Mouse (Mus musculus): ENCODE measurements at regions not wholly inside any gene's neighbourhood (a gene's known extent, or its start where the extent isn't known, plus 50 kb on each side); places are given as distances from the start of the nearest gene placed in this dataset.

- no peak for DNase-seq
These were observed 55.1 kb upstream of the Gpc1 start for GRCm38 (mm10) chr1:92776353-92776752.

- no peak for DNase-seq
These were observed 55.5 kb upstream of the Gpc1 start for GRCm38 (mm10) chr1:92775908-92776307.

GRCm38 (mm10) chr1:92774743-92775692, 56.4 kb upstream of the Gpc1 start:
- no peak for DNase-seq

GRCm38 (mm10) chr1:92774006-92774405, 57.4 kb upstream of the Gpc1 start:
- no peak for DNase-seq

DNA sequence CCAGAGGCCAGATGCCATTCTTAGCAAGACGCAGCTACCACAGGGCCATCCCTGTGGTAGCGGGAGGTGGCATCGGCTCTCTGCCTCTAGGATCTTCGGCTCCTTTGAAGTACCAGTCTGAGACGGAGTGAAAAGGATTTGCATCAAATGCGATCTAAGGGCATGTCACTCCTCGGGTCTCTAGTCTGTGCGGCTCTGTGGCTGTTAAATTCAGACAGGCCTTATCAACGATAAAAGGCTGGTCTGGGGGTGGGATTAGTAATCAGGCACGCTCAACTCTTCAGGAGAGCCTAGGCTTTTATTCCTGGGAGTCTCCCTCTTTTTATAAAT, 58.7 kb upstream of the Gpc1 start:
- no peak for DNase-seq

DNA sequence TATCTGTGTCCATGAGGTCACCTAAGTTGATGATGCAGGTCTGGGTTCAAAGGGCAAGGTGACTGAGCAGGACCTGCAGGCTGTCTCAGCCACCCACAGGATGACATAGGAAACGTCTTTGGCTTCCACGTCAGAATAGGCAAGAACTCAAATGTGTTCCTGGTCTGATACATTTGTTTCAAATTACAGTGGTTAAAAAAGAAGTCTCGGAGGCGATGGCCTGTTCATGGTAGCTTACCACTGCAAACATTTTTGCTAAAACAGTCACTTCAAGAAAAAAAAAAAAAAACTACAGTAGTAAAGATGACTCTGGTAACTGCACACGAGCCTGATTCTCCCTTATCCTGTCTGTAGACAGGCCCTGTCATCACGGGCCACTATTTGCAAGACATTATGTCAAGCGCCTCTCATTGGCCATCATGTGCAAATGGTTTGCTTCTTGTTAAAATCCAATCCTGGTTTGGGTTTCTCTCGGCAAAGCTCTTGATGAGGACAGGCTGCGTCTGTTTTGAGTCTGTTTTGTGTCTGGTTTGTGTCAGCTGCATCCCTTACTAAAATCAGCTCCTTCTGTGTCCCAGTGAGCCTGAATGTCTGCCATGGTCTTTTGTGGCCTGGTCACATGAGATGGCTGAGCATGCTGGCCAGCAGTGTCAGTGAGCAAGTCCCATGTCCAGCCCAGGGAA, 59.2 kb upstream of the Gpc1 start:
- DNase-seq: no peak

- DNase-seq: no peak
These were observed 61.7 kb upstream of the Gpc1 start for GRCm38 (mm10) chr1:92769696-92770095.

DNA sequence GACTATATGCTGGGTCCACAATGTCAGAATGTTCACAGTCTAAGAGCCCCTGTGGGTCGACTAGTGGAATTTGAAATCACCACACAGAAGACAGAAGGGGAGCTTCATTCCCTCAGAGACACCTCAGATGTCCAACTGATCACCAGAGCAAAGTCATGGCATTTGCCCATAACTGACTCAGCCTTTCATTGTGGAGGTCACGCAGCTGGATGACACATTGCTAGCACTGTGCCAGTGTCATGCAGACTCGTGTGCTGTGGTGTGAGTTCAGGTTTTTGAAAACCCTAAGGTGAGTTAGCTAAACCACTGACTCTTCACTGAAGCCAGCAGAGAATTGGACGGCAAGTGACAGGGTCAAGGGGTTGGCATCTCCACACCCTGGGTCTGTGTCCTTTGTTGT, 62.3 kb upstream of the Gpc1 start:
- DNase-seq: no peak

- DNase-seq: no peak
These were observed 64.9 kb upstream of the Gpc1 start for GRCm38 (mm10) chr1:92766496-92766895.

- no peak for DNase-seq
These were observed 76.5 kb upstream of the Gpc1 start for GRCm38 (mm10) chr1:92754793-92755488.

DNA sequence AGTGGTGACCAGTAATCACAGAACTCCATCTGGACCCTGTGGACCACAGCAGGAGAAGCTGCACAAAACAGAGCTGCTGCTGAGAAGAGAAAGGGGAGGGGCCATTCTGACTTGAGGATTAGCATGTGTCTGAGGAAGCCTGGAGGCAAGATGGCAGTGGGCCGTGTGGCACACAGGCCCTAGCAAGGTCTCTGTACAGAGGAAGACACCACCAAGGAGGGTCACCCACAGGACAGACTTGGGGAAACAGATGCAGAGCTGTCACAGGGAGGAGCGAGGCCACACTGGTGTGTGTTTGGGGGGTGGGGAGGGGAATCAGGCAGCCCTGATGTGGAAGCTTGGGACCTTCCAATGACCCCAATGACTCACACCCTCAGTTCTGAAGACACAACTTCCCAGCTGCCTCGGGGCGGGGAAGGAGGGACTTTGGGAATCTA, 79.7 kb upstream of the Gpc1 start:
- no peak for DNase-seq

DNA sequence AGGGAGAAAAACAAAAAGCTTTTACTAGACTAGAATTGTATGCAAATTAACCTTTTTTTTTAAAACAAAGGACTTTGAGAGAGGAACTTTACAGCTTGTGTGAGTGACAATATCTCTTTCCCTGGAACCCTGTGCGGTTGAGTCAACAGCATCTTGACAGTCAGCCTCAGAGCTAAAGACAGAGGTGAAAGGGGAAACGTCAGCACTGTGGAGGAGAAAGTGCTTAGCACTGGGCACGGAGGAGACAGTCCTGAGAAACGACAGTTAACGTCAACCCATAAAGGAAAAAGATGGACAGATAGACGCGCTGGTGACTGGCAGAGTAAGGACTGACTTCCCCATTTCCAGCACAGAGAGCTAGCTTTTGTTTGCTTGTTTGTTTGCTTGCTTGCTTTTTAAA, 82.0 kb upstream of the Gpc1 start:
- no peak for DNase-seq

- no peak for DNase-seq
These were observed 86.2 kb upstream of the Gpc1 start for GRCm38 (mm10) chr1:92745284-92745683.

DNA sequence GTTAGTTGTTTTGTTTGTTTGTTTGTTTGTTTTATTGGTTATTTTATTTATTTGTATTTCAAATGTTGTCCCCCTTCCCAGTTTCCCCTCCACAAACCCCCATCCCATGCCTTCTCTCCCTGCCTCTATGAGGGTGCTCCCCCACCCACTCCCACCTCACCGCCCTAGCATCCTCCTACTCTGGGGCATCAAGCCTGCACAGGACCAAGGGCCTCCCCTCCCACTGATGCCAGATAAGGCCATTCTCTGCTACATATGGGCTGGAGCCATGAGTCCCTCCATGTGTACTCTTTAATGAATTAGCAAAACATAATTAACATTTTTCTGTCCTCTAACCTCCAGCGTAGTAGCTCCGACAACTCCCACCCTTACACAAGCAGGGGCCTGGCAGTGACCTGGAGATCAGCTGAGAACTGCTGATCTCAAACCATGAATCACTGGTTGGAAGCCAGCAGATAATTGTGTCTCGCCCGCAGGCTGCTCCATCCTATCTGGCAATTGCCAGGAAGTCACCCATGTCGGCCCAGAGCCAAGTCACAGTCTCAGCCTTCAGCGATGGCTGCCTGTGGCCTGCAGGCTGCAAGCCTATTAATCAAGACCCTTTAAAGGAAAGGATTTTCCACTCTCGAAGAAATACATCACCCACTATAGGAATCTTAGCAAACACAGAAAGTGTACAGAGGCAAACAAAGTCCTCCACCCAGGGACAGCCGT, 86.8 kb upstream of the Gpc1 start:
- peak; percentile 14 for DNase-seq

- no peak for DNase-seq
These were observed 88.4 kb upstream of the Gpc1 start for GRCm38 (mm10) chr1:92742881-92743621.

DNA sequence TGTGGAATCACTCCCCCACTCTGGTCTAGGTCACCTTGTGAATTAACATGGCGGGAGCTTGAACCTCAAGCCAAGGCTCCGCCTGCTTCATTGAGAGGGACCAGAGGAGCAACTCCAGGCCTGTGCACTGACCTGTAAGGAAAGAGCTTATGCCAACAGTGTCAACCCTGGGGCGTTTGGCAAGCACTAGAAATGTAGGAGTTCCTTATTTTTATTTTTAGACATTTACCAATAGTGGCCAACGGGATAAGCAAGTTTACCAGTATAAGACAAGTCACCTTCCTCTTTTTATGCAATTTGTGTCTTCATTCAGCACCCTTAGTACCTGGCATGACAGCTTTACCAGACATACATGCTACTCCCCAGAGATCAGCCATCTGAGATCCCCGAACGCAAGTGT, 89.1 kb upstream of the Gpc1 start:
- DNase-seq: no peak

GRCm38 (mm10) chr1:92741047-92741446, 90.4 kb upstream of the Gpc1 start:
- DNase-seq: no peak

GRCm38 (mm10) chr1:92737600-92738197, 89.1 kb upstream of the Otos start:
- no peak for DNase-seq

DNA sequence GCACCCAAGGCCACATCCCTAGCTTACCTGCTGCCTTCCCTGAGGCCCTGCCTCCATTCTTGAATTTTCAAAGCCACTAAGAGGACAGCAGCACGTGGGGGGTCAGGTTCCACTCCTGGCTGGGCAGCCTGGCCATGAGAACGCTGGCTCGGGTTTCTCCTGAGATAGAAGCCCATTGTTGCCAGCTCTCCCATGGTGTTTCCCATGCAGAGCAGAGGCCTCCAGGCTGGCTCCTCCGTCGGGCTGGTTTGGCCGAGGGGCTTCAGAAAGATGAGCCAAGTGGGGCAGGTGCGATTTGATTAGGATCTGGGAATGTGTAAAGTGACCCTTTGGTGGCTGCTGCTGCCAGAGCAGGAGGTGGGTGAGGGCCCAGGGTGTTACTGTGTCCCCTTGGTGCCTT, 87.8 kb upstream of the Otos start:
- no peak for DNase-seq

DNA sequence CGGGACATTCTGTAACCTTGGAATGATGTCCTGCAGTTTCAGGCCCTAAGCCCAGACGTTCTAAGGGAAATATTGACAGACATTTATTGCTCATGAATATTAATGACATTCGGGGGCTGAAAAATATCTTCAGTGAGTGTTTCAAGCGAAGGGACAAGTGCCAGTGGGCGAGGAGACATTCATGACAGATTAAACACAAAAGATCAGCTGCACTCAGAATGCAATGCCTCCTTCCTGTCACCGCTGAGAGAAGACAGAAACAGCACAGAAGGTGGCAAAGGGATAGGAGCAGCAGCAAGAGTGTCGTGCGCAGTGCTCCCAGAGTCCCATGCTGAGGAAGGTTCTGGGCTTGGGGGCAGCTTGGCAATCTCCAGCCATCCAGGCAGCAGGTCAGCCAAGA, 85.1 kb upstream of the Otos start:
- DNase-seq: no peak

GRCm38 (mm10) chr1:92731353-92732282, 83.0 kb upstream of the Otos start:
- DNase-seq: no peak

Measured in liver (tissue).